Mouse (Mus musculus) adrenal gland (tissue): ENCODE data around the gene Bcl3.

ENCODE experiments used
- intact Hi-C: fragments of 180-260 bp; cut with DNase I; formaldehyde crosslinking; loops from one replicate; pipeline ENCODE4 v1.15.1; 2025
- long read RNA-seq, 2 experiments: library from polyadenylated mRNA; unstranded; transcript quantifications; one replicate each; pipeline ENCODE4 v2.0.0; 2020; ENCODE audit warnings: borderline replicate concordance in 1 of 2; ENCODE audit not compliant: insufficient replicate concordance in 1 of 2

Bcl3 gene
- long read RNA-seq, experiment 1, partial matches to known transcripts = 6 of 10 reads
- long read RNA-seq, experiment 1, other reads (novel, unspliced or antisense) = 1 of 10 reads
- long read RNA-seq, experiment 2, partial matches to known transcripts = 6 of 10 reads
- long read RNA-seq, experiment 2, other reads (novel, unspliced or antisense) = 1 of 10 reads

DNA sequence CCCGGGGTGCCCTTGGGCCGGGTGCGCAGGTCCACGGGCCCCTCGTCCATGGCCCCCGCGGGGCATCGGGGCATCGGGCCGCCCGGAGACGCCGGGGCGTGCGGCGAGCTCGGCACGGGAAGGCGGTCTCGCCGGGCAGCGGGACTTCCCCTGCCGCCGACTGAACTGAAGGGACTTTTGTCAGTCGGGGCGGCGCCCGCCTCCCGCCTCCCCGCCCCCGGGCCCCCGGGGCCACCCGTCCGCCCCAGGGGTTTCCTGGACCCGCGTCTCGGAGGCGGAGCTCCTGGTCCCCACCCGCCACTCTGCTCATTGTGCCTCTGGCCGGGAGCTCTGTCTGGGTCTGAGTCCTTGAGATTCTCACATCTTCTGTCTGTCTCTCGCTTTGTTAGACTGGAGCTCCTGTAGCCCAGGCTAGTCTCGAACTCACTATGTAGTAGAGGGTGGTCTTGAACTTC lies at the start of gene Bcl3:
Gene Bcl3, minus strand, starts transcription at position 167 of the 455 bp plus-strand sequence.
- intact Hi-C loops = no loop called here

DNA sequence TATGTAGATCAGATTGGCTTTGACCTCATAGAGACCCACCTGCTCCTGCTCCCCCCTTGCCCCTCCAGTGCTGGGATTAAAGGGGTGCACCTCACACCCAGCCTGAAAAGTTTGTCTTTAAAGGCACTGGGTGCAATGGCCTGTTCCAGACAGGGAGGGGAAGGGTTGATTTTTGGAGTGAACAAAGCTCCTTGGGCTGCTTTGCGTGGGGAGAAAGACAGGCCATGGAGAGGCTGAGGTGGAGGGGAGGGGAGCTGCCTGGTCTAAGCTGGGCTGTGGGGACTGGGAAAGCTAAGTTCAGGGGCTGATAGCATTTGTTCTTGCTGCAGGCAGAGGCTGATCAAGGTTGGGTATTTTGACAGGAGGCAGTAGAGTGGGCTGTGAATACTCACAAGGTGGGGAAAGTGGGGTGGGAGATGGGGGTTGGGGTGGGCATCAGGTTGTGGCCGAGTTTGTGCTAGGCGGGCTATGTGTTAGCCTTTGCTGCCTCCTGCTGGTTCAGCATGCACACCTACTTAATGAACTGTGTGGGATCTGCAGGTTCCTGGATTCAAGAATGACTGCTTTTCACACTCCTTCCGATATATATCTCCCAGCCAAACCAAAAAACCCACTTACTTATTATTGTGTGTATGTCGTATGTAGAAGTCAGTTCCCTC lies 49.5 kb upstream of the Bcl3 start:
- intact Hi-C loops = loop anchor here (2.0 kb wide), 1 partner anchor 71 kb away; no protein-coding TSS in a partner anchor

DNA sequence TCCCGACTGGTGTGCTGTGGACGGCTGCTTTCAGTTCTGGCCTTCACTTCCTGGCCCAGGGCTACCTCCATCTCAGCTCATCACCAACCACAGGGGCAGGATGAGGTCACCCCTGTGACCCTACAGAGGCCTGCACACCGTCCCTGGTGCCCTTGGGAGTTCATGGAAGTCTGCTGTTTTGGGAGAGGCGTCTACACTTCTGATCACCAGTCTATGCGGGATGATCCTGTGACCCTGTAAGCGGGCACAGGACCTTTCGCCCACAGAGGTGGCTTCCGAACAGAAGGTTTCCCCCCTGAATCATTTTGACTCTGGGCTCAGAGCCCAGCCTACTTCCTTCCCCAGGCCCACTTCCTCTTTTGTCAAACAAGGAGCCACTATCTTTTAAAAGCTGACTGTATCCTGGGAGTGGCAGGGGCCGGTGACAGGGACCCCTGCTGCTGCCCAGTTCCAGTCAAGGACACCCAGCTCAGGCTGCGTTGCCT lies 48.6 kb upstream of the Bcl3 start:
- intact Hi-C loops = no loop called here

DNA sequence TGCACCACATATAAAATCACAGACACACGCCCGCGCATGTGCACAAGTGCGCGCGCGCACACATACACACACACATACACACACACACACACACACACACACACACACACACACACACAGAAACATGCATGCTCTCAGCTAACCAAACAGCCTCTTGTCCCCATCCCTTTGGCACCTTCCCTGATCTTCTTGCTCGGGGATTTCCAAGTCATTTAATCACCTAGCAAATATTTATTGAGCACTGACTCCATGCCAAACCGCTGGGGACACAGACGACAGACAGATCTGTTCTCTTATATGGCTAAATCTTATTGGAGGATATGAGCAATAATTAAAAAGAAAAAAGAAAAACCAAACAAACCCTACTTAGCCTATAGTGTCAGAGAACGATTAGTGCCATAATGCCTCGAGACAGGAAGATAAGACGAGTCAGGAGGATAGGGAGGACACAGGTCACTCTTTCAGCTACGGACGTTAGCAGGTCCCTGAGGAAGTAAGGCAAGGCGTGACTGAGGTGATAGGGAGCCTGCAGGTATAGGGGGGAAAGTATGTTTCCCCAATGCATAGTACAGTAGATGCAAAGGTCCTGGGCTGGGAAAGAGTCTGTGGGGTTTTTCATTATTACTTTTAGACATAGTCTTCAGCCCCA lies 45.3 kb upstream of the Bcl3 start:
- intact Hi-C loops = no loop called here

DNA sequence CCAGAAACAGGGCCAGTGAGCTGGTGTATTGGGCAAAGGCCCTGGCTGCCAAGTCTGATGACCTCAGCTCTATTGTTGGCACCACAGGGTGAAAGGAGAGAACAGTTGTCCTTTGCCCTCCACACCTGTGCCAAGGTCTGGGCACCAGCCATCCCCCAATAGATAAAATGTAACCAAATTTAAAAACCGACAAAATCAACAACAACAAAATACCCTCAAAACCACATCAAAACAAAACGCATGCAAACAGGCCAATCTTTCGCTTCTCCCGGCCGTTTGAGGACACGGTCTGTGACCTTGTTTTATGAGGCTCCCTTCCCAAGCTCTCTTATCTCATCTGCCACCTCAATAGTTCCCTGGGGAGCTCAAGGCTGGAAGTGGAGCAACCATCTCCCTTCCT lies 43.9 kb upstream of the Bcl3 start:
- intact Hi-C loops = no loop called here

DNA sequence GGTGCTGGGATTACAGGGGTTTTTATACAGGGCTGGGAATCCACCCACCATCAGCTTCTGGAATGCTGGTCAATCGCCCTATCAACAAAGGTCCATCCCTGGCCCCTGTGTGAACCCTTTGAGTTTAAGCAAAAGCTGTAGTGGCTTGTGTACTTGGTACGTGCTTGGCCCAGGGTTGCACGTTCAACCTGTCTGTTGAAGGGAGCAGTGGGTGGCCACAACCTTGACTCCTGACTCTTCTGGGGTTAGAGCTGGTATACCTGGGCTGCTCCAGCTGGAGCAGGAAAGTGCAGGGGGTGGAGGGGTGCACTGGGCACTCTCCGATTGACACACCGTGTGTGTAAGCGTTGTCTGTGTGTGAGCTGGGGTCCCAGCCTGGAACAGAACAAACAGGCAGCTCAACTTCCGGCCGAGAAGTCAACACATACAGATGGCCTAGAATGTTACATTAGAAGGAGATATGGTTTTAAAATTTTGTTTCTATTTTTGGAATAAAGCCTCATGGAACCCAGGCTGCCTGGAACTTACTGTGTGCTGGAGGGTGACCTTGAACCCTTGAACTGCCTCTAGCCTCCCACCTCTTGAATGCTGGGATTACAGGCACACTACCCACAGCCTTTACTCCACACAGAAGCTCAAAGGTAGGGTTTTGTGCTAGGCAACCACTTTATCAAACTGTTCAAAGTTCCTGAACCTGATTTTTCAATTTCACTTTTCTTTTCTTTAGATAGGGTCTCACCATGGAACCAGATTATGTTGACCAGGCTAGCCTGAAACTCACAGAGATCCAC lies 42.9 kb upstream of the Bcl3 start:
- intact Hi-C loops = no loop called here

DNA sequence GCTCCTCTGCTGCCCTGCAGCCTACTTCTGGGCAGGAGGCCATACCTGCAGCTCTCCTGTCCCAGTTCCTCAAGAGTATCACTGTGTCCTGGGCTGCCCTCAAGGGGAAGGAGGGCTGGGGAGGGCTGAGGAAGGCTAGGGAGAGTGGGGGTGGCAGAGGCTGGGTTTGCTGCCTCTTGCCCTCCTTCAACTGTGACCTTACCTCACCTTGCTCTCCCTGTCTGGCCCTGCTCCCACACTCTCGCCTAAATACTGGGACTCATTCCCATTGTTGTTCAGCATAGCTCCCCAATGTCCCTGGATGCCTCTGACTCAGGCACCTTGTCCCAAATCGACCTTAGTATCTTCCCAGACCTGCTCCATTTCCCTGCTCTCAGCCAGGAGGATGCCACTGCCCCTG lies 41.7 kb upstream of the Bcl3 start:
- intact Hi-C loops = no loop called here

DNA sequence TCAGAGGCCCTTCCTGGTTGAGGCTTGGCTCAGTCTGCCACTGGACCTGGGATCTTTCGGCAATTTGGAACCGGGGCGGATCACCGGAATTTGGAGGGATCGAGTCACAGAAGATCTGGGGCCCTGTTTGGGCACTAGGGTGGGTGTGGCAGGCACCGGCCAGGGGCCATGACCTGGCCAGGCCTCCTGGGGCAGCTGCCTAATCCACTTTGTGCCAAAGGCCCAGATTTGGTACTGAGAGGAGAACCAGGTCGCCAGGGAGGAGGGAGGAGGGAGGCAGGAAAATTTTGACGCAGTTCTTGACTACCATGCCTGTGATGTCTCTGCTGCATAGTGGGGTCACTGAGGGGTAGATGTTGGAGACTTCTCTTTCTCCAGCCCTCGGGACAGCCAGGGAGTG lies 38.6 kb upstream of the Bcl3 start, which contains the start of gene Ceacam16:
Gene Ceacam16, minus strand, starts transcription at position 101 of the 400 bp plus-strand sequence.
- intact Hi-C loops = no loop called here

DNA sequence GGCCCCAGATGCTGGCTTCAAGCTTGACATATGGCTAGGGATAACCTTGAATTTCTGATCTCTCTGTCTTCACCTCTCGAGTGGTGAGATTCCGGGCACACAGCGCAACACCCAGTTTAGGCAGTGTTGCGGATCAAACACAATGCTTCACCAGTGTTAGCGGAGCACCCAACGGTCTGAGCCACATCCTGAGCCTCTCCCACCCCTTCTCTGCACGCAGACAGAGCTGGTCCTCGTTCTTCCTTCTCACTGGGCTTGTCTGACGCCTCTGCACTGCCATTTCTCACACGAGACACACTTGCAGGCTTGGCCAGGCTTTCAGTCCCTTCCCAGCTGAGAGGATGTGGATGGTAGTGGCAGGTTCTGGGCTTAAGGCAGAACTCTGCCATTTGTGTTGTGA lies 37.2 kb upstream of the Bcl3 start:
- intact Hi-C loops = no loop called here

DNA sequence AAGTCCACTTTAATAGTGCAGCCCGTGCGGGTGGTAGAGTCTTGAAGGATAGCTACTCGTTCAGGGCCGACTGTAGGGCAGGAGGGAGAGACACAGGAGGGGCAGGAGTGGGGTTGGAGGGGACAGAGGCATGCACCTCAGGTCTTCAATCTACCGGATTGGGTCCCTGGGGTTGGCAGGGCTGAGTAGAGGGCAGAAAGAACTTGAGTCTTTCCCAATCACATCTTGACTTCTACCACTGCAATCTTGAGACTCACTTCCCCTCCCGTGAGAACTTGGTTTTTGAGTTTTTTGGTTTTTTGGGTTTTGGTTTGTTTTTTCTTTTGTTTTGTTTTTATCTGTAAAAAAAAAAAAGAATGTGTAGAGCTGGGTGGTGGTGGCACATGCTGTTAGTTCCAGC lies 33.7 kb upstream of the Bcl3 start:
- intact Hi-C loops = no loop called here

DNA sequence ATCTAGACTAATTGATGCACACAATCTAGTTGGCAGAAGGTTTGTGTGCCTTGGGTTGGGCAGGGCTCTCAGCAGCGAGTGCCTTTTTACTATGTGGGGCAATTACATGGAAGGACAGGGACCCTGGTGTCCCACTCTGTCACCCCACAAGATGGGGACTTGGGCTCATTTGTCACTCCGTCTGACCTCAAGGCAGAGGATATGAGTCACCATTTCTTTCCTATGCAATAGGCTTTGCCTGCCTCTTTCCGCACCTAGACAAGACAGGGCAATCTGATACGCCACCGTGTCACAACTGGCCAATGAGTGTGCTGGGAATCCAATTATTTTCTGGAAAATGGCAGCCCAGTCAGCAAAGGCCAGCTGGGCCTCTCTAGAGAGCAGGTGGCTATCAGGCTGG lies 33.1 kb upstream of the Bcl3 start:
- intact Hi-C loops = no loop called here

DNA sequence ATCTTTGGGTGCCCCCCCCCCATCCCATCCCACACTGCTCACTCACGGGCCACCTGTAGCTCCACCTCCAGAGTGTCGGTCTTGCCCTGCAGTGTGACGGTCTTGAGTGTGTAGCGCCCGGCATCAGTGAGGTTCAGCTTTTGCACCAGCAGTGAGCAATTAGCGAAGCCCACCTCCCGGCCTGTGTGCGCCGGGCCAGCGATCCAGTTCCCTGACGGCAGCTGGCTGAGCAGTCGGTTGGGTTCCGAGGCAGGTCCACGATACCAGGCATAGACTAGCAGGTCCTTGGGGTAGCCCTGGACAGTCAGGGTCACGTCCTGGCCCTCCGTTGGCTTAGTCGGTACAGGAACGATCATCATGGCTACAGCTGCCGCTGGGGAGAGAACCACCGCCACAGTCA lies 31.0 kb upstream of the Bcl3 start:
- intact Hi-C loops = no loop called here

DNA sequence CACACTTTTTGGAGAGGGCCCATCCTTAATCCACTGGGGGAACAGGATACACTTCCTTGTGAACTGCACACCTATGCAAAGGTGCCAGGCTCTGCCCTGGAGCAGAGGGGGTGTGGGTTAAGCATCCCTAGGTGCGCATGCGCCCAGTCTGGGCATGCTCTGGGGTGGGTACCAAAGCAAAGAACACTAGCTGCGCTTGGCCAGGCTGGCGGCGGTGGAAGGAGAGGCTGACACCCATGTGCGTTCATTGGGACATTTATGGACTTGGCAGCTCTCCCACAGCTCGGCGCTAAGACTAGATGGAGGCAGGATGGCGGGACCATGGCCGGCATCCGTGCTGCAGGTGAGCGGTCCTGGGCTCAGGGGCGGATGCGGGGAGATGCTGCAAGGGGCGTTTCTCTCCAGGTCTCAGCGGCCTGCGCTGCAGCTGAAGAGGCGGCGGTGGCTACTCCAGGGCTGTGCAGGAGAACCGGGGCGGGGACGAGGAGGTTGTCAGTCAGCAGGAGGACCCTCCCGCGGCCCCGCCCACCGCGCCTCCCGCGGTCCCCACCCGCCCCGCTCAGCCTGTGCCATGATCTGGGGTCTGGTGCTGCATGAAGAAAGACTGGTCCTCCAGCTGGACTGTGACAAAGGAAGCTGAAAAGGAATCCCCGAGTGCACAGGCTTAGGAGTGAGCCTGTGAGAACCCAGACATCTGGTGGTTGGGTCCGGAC lies 29.4 kb upstream of the Bcl3 start, which contains the start of gene Gm19345:
Gene Gm19345, plus strand, starts transcription at position 146 of the 713 bp plus-strand sequence.
- intact Hi-C loops = no loop called here

DNA sequence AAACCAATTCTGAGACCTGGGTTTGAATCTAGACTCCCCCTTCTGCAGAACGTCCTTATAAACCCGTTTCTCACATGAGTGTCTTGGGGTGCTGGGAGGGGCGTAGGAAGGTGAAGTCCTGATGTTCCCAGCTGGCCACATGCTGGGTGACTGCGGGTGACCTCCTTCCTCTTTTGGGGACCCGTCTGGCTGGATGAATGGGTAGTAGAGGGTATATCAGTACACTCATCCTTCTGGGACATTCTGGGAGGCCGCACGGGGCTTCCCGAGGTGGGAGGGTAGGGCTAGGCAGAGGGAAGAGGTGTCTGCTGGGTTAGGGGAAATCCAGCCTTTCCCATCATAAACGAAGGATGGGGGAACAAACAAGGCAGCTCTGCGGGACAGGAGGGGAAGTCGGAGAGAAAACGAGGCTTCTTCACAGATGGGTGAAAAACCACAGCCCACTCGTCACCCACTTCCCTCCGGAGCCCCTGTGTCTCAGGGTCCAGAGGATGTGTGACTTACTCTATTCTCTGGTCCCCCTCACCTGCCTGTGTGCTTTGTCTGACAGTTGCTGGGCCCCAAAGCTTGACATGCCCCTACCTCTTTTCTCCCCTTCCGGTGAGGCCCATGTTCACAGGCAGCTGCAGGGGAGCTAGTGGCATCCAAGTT lies 22.1 kb upstream of the Bcl3 start:
- intact Hi-C loops = loop anchor here (1.0 kb wide), 1 partner anchor 40 kb away; no protein-coding TSS in a partner anchor

DNA sequence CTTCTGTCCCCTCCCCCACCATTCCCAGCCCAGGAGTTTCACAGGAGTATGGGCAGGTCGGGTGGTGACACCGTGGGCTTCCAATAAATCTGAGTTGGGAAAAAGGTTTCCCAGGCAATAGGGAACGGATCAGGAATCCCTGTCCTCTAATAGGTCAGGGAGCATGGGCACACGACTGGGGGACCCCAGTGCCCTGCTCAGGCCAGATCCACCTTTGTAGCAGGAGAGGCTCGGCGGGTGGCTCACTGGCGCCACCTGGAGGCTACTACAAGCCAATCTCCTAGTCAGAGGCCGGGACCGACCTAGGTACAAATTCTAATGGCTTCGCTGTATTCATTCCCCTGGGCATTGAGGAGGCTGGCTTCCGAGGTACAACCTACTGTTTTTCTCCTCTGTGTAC lies 21.0 kb upstream of the Bcl3 start:
- intact Hi-C loops = no loop called here

DNA sequence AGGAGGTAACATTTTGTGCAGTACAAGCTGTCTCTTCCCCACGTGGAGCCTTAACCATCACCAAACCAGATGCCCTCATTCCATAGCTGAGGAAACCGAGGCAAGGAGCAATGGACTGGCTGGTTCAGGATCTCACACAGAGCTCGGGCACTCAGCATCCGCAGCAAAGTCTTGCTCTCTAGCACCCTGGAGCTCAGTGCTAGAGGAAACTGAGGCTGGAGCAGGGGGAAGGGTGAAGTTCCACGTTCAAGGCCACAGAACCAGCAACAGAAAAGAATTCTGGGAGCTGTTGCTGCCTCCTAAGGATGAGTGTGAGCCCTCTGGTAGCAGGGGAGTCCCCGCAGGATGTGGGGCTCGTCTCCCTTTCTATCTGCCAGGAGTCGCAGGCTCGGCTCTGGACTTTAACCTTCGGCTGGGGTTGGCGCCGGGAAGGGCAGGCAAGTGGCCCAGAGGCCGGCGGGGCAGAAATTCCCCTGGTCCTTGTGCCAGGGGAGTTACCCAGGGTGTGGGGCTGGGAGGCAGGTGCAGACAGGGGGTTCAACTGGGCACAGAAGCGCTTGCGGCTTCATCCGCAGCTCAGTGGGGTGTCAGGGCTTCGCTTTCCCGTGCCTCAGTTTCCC lies 20.4 kb upstream of the Bcl3 start:
- intact Hi-C loops = no loop called here

DNA sequence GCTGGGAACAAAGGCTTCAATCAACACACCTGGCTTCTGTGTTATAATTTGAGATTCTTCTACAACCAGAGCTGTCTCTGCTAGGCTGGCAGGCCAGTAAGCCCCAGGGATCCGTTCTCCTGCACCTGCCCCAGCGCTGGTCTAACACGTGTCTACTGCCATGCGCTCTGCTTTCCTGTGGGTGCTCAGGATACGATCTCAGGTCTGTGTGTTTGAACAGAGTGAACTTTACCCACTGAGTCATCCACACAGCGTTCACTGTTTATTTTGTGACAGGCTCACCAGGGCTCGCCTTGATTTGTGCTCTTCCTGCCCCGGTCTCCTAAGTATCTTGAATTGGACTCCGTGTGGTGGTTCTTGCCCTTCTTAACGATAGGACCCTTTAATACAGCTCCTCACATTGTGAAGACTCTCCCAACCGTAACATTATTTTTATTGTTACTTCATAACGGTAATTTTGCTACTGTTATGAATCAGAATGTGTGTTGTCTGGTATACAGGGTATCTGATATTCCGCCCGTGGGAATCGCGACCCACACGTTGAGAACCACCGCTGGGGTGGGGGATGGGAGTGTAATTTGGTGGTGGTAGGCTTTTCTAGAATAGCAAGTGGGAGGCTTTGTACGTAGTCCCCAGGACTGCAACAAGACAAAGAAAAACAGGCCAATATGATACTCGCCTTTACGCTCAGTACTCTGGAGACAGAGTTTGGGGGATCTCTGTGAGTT lies 19.3 kb upstream of the Bcl3 start:
- intact Hi-C loops = no loop called here

DNA sequence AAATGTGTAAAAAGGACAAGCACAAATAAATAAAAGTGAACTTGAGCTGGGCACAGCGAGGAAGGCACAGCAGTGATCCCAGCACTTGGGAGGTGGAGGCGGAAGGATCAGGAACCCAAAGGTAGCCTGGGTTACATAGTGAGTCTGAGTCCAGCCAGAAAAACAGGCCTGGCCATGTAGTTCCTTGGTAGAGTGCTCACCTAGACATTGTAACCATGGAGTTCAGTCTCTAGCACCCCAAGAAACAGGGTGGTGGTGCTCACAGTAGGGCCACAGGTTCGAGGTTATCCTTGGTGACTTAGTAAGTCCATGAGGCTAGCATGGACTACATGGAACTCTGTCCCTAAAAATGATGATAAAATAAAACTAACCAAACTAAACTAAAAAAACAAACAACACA lies 18.4 kb upstream of the Bcl3 start:
- intact Hi-C loops = no loop called here

DNA sequence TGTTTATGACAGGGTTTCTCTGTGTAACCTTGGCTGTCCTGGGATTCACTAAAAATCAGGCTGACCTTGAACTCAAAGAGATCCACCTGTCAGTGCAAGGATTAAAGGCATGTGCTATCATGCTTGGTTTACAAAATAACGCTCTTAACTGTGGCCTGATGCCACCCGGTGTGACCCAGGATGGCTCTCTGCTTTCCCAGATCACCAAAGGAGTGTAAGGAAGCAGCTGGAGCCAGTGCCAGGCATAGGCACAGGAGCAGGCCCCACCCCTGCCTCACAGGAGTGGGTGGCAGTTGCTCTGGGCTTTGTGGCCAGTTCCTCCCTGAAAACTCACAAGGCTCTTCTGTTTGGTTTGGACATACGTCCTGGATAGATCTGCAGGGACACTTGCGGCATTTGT lies 17.8 kb upstream of the Bcl3 start:
- intact Hi-C loops = no loop called here
